Mouse (Mus musculus) intestine, postnatal 0 days (tissue): Measurements from ENCODE around the gene Eps8l3. TPM values are rescaled to one million over a fixed set of nuclear protein-coding genes. Genes with fewer than 3 reads are reported as not detected.

ENCODE experiments used
- ATAC-seq: fragments of 200-750 bp; cut with Nextera tagmentation; 2 replicates; pipeline ENCODE4 v1.8.0; 2017; ENCODE audit warnings: mild to moderate bottlenecking, moderate TSS enrichment, moderate library complexity
- H3K27ac ChIP-seq: fragments of 300-500 bp; sonication (generic); 2 replicates; pipeline ENCODE4 v1.5.1; 2014; ENCODE audit warnings: mild to moderate bottlenecking, low read depth, low read length, moderate library complexity
- H3K27me3 ChIP-seq: fragments of 300-500 bp; sonication (generic); replicated peaks from 2 replicates; pipeline ENCODE4 v1.6.1; 2014; ENCODE audit warnings: low read length, mixed read lengths; ENCODE audit not compliant: control insufficient read depth, insufficient read depth
- H3K36me3 ChIP-seq: fragments of 300-500 bp; sonication (generic); 2 replicates; pipeline ENCODE4 v1.6.1; 2014; ENCODE audit warnings: mild to moderate bottlenecking, moderate library complexity; ENCODE audit not compliant: control insufficient read depth, insufficient read depth
- H3K4me1 ChIP-seq: fragments of 300-500 bp; sonication (generic); replicated peaks from 2 replicates; pipeline ENCODE4 v1.6.1; 2014; ENCODE audit warnings: antibody characterized with exemption, low read length, mixed read lengths; ENCODE audit not compliant: control insufficient read depth, insufficient read depth
- H3K4me2 ChIP-seq: fragments of 300-500 bp; sonication (generic); replicated peaks from 2 replicates; pipeline ENCODE4 v1.6.1; 2014; ENCODE audit warnings: low read depth, mild to moderate bottlenecking, moderate library complexity
- H3K4me3 ChIP-seq: fragments of 300-500 bp; sonication (generic); 2 replicates; pipeline ENCODE4 v1.5.1; 2014; ENCODE audit warnings: low read depth, low read length
- H3K9ac ChIP-seq: fragments of 300-500 bp; sonication (generic); 2 replicates; pipeline ENCODE4 v1.6.1; 2014; ENCODE audit warnings: mild to moderate bottlenecking, low read depth, low read length
- H3K9me3 ChIP-seq: fragments of 300-500 bp; sonication (generic); 2 replicates; pipeline ENCODE4 v1.6.1; 2016; ENCODE audit warnings: mixed run types; ENCODE audit not compliant: control insufficient read depth
- CTCF ChIP-seq: sonication (generic); IDR thresholded peaks from 2 replicates; pipeline ENCODE4 v1.5.1; 2016; ENCODE audit warnings: low read depth, mild to moderate bottlenecking, control low read depth, antibody characterized with exemption, moderate library complexity
- WGBS: fragments of 180-500 bp; shearing (Covaris S2); extraction: QIAGEN DNeasy Blood & Tissue Kit; methylation state at CpG from one replicate; pipeline ENCODE4 v1.1.7; 2014; 5-methylcytosine and 5-hydroxymethylcytosine counted together
- polyA plus RNA-seq: library from polyadenylated mRNA; unstranded; fragments of >200 nt; fragmentation: Nextera tagmentation; extraction: Ambion mirVana; gene quantifications from 2 replicates; pipeline ENCODE4 v1.2.1, GENCODE M21; 2015

Eps8l3 gene
- polyA plus RNA-seq, 1 experiment from 2014 or later = 475 TPM

GRCm38 (mm10) chr3:107849000-107849692 is 27.9 kb upstream of the Eps8l3 start:
- Histone ChIP-seq H3K4me1 (no peaks in the 10 kb centered on the region), H3K4me3 (no peak overlapping the region), H3K9ac (no peak overlapping the region), H3K27ac (no peak overlapping the region), H3K9me3 (no peaks in the 10 kb centered on the region), H3K27me3 (no peaks in the 10 kb centered on the region), H3K4me2 (no peak overlapping the region), H3K36me3 (no peaks in the 10 kb centered on the region)
- 66% methylated on average over 6 of the region's 6 CpGs for WGBS
- no peak for TF ChIP-seq CTCF
- ATAC-seq = no peak

DNA sequence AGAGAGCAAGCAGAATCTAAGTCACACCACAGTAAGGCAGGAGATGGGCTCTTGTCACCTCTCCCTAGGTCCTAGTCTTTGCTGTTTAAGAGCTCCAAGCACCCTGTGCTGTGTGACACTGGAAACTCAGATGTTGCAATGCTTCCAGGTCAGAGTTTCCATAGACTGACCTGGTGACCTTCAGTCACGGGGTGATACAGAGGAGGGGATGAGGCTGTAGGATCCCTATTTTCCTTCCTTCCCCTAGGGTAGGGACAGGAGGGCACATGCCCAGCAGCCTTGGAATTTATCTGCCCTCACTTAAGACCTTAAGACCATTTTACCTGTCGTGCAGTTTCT is 27.4 kb upstream of the Eps8l3 start:
- no peak overlapping the region for H3K4me2 ChIP-seq
- H3K9me3 ChIP-seq = no peaks in the 10 kb centered on the region
- H3K4me3 ChIP-seq = no peak overlapping the region
- no peaks in the 10 kb centered on the region for H3K4me1 ChIP-seq
- no peak overlapping the region for H3K27ac ChIP-seq
- H3K9ac ChIP-seq = no peak overlapping the region
- no peak for ATAC-seq
- no peaks in the 10 kb centered on the region for H3K36me3 ChIP-seq
- 77% methylated on average over 2 of the region's 2 CpGs for WGBS
- no peak for TF ChIP-seq CTCF
- no peaks in the 10 kb centered on the region for H3K27me3 ChIP-seq

DNA sequence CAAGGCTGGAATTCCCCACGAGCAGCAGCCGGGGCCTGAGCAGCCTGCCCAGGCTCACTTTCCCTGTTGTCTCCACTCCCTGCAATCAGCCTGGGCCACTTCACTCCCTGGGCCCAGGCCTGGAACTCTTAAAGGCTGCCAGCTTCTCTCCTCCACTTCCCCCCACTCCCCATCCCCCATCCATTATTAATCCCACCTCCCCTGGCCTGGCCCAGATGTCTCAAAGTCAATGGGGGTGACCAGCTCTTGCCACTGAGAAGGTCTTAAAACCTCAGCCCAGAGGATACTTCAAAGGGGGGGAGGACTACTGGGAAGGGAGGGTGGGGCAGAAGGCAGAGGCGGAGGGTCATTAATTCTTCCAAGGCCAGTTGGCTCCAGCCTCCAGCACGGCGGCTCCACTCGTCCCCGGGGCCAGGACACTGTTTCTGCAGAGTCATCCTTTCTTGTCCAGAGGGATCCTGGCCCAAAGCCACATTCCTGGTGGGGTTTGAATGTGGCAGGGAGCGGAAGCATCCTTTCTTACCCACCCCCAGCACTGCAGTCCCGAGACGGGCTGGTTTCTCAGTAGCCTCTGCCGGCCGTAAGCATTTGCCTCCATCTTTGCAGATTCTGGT is 26.5 kb upstream of the Eps8l3 start:
- Histone ChIP-seq H3K9me3 (no peaks in the 10 kb centered on the region), H3K27ac (0 out of 2 replicates have a peak overlapping the region, but pooled peaks have one; percentile 7), H3K4me1 (no peaks in the 10 kb centered on the region), H3K4me3 (no peak overlapping the region), H3K27me3 (no peaks in the 10 kb centered on the region), H3K9ac (no peak overlapping the region), H3K4me2 (0 out of 2 replicates have a peak overlapping the region, but pooled peaks have one; percentile 21), H3K36me3 (no peaks in the 10 kb centered on the region)
- peak; percentile 31; the same call in 1 of the 2 replicates for ATAC-seq
- no peak for TF ChIP-seq CTCF
- 31% methylated on average over 12 of the region's 12 CpGs for WGBS

DNA sequence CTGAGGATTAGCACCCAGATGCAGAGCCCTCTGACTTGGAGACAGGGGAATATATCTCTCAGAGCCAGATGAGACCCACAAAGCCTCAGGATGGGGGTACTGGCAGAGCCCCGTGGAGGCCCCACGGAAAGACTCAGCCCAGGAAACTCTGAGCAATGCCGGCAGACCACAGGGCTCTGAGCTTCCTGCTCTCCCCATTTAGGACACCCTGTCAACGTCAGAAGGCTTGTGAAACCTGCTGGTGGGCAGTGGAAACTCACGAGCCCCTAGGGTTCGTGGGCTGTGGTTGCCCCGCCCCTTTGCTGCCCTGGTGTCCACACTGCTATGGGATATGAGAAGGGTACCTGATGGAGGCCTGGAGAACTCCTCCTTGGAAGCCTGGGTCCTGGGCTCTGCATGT is 24.2 kb upstream of the Eps8l3 start:
- TF ChIP-seq CTCF = no peak
- 60% methylated on average over 7 of the region's 7 CpGs for WGBS
- Histone ChIP-seq H3K36me3 (no peaks in the 10 kb centered on the region), H3K9me3 (no peaks in the 10 kb centered on the region), H3K4me3 (no peak overlapping the region), H3K4me1 (no peaks in the 10 kb centered on the region), H3K27ac (no peak overlapping the region), H3K9ac (no peak overlapping the region), H3K4me2 (no peak overlapping the region), H3K27me3 (0 out of 2 replicates have a peak, but pooled peaks cover 5% of the 10 kb centered on the region)
- no peak for ATAC-seq

DNA sequence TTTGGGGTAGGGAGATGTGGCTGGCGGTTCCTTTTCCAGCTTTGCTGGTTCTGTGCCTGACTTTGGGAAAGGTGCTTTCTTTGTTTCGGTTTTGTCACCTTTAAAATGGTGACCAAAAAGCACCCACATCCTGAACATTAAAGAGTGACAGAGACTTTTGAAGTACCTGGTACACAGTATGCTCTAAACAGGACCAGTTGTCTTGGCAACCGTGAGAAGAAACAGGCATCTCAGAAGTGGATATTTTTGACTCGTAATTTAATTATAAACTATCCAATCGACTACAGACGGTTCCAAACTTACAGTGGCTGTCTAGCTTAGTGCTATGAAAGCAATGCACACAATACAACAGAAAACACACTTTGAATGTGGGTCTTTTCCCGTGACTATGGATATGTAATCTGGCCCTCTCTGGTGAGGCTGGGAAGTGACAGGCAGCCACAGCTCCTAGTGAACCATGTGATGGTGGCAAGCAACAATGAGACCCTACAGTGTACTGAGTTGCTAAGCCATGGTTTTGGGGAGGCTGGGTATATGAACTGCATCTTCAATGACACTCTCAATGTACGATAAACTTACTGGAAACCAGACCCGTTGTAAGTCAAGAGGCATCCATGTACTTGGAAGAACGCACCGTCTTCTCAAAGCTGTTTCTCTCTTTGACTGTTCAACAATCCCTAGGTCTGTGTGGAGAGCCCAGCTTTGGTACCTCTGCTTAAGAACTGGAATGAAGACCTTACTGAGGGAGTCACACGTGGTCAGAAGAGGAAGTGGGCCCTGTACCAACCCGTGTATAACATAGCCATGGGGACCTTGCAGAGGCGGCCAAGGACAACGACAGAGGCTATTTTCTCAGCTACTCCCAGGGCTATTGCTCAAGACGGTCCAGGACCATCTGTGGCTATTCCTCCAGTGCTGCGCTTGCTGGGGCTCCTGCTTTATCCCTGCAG is 23.5 kb upstream of the Eps8l3 start:
- no peak overlapping the region for H3K4me2 ChIP-seq
- H3K9me3 ChIP-seq = no peaks in the 10 kb centered on the region
- WGBS = 78% methylated on average over 17 of the region's 17 CpGs
- H3K36me3 ChIP-seq = no peaks in the 10 kb centered on the region
- H3K27me3 ChIP-seq = 0 out of 2 replicates have a peak, but pooled peaks cover 5% of the 10 kb centered on the region
- H3K4me1 ChIP-seq = no peaks in the 10 kb centered on the region
- no peak for ATAC-seq
- no peak overlapping the region for H3K4me3 ChIP-seq
- 0 out of 2 replicates have a peak, but pooled peaks have one; percentile 13 for TF ChIP-seq CTCF
- H3K9ac ChIP-seq = no peak overlapping the region
- H3K27ac ChIP-seq = no peak overlapping the region

DNA sequence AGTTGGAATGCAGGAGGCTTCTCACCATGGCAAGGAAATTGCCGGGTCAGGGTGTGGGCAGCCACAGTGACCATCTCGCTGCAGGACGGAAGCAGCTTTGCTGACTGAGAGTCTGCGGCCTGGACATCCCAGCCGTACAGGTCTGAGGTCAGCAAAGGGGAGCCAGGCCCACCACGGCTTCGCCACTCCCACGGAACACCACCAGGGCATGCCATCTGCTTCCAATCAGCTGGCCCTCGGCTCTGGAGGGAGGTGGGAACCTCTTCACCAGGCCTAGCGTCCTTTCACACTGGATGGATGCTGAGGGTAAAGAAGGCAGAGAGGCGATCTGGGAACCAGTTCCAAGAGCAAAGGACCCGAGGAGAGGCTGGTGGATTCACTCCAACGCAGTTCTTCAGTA is 21.7 kb upstream of the Eps8l3 start:
- Histone ChIP-seq H3K9ac (no peak overlapping the region), H3K27me3 (0 out of 2 replicates have a peak, but pooled peaks cover 5% of the 10 kb centered on the region), H3K9me3 (no peaks in the 10 kb centered on the region), H3K4me1 (no peaks in the 10 kb centered on the region), H3K36me3 (no peaks in the 10 kb centered on the region), H3K27ac (no peak overlapping the region), H3K4me2 (no peak overlapping the region), H3K4me3 (no peak overlapping the region)
- 90% methylated on average over 13 of the region's 13 CpGs for WGBS
- no peak for ATAC-seq
- no peak for TF ChIP-seq CTCF
